Mouse (Mus musculus) left cerebral cortex, adult 11 months (tissue): ENCODE data around the gene Kdm5b.
"Not testable (repeated sequence)": the region's sequence is repeated elsewhere in the genome, so short reads cannot be mapped to it uniquely, and the experiment has no call there.

ENCODE experiments used
- DNase-seq: peaks from one replicate; pipeline ENCODE4 v3.0.0; 2022; ENCODE audit warnings: low spot score

Gene Kdm5b

DNA sequence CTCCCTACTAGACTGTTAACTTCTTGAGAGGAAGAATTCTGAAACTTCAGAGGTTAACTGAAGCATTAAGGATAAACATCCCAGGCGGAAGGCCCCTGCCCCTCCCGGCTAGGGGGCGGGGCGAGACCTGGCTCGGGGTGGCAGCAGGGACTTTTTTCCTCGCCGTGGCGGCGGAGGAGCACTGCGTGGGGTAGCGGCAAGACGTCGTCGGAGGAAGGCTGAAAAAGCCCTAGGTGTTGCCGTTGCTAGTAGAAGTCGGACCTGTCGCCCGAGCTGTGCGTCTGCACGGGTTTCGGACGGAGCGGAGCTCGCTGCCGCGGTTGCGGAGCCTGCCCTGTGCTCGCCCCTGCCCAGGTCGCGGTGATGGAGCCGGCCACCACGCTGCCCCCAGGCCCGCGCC is at the start of gene Kdm5b:
Gene Kdm5b, plus strand, starts transcription at position 196 of the 400 bp plus-strand sequence.
- peak; percentile 67 for DNase-seq

DNA sequence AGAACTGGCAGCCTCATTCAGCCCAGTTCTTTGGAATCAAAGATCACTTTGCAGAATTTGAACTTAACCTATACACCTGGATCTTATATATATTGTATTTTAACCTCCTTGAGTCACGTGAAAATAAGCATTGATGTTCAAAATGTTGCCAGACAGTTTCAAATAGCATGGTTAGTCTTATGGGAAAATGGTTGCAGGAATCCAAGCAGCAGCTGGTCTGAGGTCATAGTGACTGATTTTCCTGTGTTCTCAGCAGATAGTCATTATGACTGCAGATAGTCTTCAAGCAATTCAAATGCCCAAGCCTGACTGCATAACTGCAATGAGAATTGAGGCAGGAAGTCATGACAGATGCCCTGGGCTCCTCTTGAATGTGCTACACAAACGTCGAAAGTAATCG is 47.8 kb upstream of the Kdm5b start:
- DNase-seq: no peak

DNA sequence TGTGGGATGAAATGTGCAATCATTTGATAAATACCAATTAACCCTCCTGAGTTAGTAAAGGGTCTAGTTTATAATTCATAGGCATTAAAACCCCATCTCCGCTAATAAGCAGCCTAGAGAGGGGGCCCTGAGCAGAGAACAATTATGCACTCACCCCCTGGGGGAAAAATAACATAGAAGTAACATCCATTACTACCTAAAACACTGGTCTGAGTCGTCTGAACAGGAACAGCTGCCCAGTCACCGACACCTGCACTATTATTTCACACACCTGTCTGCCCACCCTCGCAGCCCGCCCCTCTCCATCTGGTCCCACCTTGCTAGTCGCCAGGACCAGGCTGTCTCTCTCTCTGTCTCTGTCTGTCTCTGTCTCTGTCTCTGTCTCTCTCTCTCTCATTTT is 47.4 kb upstream of the Kdm5b start:
- no peak for DNase-seq

DNA sequence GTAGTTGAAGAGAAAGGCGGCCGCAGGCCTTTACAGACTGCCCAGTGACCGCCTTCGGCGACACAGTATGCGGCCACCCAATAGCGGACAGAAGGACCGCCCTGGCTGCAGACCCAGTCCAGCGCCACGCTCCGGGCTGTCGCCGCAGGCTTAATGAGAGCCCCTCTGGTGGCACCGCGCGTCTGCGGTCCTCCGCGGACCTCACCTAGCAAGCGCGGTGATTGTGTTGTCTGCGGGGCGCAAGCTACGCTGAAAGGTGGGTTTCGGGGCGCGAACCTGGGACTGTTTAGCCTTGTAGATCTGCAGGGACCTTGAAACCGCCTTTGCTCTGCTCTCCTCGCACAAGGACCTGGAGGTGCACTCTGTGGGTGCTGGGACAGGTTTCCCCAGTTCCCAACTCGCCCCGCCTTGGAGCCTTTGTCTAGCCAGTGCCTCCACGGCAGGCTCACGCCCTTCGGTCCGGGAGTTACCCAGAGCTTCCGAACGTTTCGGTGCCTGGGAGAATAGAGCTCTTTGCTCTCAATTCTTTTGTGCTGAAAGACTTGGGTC is 46.6 kb upstream of the Kdm5b start:
- no peak for DNase-seq

DNA sequence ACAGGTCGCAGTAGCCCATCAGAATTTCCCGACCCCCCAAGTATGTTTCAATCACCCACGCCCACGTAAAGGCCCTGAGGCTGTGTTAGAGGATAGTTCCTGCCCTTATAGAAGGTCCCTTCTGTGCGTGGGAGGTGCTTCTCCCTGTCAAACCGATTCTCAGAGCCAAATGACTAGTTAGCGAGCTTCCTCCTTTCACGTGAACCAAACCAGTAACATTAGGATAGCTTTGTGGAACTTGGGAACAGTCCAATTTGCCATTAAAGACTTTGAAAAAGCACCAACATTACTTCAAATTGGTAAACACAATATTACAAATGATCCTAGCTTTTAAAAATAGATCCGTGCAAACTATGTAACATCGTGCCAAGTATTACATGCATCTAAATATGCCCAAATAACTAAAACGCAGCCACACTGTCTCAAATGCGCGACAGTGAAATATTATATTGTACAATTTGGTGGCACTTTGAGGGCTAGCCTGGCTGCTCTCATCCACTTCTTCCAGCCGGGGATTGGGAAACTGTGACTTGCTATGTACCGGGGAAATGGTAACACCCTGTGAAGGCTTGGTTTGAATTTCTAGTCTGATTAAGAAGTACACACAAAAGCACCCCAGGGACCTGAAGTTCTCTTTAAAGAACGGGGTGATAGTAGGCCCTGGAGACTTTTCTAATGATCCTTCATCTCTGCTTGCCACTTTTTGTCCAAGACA is 45.9 kb upstream of the Kdm5b start:
- DNase-seq: no peak

DNA sequence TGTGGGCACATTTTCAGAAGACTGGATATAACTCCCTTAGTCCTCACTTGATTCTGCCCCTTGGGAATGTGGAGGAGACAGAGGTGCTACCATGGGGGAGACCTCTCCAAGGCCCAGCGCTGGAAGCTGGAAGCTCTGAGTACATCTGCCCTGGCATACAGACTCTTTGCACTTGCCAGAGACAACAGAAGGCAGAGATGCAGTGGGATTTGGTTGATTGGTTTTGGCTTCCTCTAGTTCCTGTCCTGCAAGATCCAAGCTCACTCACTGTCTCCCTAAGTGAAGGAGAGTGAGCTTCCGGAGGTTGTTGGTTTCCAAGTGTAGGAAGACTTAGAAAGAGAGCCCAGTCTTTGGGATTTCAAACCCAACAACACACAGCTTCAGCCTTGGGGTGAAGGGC is 44.1 kb upstream of the Kdm5b start:
- no peak for DNase-seq

DNA sequence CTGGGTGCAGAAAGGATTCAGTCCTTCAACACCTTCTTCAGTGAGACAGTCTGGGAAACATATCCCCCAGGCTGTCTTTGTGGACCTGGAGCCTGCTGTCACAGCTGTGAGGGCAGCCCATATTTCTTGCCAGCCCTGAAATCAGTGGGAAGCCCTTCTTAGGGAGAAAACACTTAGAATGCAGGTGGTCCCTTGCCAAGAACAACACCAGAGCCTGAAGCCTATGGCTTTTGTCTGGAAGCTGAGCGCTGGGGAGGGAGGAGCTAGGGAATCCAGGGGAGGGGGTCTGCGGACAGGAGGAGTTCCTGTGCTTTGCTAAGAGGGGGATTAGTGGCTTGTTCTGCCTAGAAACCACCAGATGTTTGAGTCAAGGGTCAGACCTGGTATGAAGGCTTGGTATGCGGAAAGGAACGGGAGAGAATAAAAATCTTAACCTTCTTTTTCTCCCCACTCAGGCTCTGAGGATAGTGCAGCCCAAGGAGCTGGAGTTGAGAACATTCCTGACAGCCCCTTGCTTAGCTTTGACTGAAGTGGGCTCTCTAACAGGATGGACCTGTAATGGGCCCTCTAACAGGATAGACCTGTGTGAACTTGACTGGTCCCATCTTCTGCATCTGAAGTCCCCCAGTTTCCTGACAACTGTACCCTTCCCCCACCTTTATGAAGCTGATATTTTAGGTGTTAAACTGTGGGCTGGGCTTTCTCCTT is 43.3 kb upstream of the Kdm5b start:
- DNase-seq: no peak

DNA sequence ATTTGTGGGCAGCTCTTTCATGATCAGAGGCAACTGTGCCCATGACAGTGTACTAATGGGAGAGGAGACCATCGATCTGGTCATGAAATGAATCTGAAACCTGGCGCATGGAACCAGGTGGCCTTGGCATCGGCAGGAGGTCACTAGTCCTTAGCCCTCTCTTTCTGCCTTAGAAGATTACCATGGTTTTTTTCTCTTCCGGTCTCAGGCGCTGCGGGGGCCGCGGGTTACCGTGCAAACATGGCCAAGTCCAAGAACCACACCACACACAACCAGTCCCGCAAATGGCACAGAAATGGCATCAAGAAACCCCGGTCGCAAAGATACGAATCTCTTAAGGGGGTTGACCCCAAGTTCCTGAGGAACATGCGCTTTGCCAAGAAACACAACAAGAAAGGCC is 42.1 kb upstream of the Kdm5b start:
- DNase-seq: not testable (repeated sequence)

DNA sequence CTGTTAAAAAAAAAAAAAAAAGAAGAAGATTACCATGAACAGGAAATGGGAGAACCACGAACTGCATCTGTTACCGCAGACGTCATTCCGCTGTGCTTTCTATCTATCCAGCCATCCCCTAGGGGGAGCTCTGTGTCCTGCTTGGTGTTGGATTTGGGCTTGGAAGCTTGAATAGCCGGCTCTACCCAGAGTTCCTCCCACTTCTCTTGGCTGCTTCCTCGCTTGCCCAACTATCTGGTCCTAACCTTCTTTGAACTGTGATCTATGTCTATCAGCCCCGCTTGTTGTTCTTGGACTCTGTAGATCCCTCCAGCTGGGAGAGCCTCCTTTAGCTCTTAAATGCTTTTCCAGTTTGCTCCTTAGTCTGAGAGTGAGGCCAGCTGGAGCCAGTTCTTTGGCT is 41.3 kb upstream of the Kdm5b start:
- DNase-seq: peak; percentile 80

DNA sequence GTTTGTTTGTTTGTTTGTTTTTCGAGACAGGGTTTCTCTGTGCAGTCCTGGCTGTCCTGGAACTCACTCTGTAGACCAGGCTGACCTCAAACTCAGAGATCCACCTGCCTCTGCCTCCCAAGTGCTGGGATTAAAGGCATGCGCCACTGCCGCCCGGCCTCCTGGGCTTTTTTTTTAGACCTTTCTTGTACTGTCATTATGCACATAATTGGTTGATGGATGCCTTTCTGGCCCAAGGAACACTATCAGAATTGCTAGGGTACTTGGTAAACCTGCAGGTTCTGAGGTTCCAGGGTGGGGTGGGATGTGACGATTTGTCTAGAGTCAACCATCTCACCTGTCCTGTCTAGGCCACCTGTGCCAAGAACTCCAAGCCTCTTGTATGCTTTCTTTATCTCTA is 40.8 kb upstream of the Kdm5b start:
- not testable (repeated sequence) for DNase-seq

DNA sequence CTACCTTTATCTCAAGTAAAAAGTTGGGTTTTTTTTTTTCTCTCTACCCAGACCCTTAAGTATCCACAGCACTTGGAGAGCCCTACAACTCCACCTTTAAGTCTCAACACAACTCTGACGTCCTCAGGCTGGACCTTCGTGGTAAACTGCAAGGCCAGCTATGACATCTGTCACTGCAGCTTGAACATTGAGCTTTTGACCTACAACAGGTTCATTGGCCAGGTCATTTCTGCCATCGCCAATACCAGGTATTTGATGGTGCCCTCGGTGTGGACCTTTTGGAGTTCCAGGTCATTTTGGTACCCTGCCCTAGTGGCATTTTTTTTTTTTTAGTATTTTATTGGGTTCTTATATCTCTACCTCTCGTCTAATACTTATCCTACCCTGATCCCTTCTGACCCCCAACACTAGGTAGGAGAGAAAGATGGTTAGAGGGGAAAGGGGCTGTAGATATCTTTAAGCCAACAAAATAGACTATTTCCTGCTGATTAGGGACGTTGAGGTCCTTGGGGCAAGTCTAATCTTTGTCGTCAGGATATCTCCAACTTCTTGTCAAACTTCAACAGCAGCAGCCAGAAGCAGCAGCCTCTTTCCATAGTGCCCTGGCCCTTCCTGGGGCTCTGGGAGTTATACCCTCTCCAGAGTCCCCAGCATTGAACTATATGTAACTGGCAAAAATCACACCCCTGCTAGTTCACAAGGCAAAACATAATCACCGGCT is 39.8 kb upstream of the Kdm5b start:
- DNase-seq: no peak

DNA sequence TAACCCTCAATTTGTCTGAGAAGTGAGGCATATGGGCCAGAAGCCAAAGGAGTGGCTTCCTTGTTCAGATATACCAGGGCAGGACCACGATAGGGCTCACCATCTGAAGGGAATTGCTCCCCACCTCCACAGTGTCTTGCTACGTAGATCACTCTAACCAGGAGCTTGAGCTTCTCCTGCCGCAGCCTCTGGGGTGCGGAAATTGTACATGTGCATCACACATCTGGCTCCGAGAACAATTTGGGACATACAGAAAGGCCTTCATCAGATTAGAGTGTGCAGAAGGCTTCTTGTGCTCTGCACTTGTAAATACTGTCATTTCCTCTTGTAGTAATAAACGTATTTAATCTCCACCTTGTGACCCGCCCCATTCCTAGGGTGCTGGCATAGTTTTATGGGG is 38.8 kb upstream of the Kdm5b start:
- DNase-seq: no peak

DNA sequence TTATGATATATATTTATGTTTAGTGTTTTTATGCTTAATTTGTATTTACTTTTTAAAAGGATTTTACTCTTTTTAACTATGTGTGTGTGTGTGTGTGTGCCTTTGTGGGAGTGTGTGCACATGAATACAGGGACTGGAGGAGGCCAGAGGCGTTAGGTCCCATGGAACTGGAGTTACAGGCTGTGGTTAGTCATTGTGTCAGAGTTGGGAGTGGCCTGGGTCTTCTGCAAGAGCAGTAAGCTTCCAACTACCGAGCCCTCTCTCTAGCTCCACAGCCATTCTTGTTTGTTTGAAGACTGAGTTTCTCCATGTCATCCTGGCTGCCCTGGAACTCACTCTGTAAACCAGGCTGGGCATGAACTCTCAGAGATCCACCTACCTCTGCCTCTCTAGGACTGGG is 37.6 kb upstream of the Kdm5b start:
- no peak for DNase-seq

DNA sequence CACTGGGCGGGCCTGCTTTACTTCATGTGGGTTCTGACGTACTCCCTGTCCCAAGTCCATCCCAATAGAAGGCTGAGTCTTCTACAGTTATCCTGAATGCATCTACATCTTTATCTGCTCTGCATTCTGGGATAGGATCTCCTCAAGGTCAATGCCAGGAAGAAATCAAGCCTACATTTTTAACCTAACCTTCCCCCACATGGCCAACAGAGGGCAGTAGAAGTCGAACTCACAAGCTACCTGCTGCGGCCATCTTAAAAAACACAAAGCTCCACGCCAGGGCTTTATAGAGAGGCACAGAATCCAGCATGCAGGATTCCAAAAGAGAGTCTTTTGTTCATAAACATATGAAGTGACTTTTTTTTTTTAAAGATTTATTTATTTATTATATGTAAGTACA is 35.5 kb upstream of the Kdm5b start:
- DNase-seq: no peak

DNA sequence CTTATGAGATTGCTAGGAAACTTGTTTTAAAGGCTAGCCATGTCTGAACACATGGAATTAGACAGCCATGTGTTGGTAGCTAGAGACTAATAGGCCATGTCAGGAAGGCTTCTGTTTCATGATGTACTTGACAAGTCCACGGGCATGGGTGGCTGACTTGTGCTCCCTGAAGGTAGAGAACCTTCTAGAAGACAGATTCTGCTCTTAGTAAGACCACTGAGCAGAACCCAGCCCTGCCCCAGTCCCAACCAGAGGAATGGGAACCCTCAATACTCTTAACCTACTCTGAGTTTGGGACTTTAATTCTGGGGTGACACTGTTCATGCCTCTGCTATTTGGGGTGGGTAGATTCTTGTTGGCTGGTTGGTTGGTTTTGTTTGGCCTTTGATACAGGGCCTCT is 35.0 kb upstream of the Kdm5b start:
- no peak for DNase-seq

DNA sequence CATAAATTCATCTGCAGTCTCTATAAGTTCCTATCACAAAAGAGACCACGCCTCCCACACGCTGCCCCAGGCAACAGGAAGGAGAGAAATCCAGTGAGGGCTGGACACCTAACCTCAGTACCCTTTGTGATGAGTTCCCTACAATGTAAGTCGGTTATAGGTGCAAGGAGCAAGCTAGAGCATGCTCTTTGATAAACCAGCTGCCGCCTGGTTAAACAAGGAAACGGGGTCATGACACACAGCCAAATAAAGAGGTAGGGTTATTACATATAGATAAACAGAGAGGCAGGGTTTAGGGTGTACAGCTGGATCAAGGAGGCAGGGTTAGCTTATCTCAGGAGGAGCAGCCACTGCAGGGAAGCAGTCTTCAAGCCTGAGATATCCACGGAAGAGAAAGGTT is 33.2 kb upstream of the Kdm5b start:
- DNase-seq: no peak

DNA sequence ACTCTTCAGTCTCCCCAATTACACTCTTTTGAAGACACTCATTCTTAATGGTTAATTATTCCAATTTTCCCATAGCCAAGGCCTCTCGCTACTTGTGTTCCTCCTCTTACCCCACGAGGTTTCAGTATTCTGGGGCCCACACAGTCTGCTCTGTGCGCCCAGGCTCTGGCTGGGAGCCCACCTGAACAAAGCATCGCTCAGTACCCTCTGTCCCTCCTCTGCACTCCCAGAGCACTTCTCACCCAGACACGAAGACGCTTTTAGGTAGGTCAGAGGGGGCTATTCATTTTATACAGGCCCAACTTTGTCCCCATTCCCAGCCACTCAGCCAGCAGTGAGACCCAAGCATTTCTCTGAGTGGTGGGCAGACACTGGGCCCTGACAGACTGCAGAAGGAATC is 29.4 kb upstream of the Kdm5b start:
- DNase-seq: peak; percentile 34

DNA sequence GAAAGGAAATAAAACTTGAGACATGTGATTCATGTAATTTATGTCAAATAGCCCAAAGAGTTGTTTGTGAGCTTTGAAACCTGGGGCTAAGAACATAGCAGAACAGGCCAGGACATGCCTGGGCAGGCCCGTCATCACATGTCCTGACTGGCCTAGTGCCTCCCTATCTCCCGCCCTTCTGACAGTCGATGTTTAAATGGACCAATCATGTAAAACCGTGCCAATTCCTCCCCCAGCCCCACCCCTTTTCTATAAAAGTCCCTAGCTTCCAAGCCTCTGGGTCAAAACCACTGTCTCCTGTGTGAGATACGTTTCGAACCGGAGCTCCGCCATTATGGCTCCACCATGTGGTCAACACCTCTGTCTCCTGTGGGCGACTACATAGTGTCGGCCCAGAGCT is 26.3 kb upstream of the Kdm5b start:
- DNase-seq: not testable (repeated sequence)

DNA sequence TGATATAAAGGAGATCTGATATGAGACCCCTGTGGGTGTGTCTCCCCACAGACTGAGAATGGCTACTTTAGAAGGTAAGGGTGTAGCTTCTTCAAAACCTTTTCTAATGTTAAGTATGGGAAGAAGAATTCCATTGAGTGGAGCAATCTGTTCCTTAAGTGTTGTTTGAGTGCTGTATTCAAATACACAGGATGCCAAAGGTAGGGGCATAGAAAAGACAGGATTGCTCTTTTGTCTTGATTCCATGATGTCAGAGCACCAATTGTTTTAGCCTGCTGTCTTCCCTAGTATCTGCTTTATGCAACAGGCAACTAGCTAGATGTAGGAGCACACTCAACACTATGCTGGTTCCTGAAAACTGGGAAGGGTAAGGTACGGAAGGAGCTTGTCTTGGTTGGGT is 24.9 kb upstream of the Kdm5b start:
- DNase-seq: no peak

DNA sequence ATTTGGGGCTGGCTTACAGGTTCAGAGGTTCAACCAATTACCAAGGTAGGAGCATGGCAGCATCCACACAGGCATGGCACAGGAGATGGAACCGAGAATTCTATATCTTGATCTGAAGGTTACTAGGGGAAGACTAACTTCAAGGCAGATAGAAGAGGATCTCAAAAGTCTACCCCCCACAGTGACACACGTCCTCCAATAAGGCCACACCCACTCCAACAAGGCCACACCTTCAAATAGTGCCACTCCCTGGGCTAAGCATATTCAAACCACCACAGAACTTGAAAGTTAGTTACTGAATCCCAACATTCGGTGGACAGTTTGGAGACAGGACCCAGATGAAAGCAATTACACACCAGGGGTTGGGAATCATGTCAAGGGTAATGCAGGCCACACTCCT is 24.5 kb upstream of the Kdm5b start:
- no peak for DNase-seq

DNA sequence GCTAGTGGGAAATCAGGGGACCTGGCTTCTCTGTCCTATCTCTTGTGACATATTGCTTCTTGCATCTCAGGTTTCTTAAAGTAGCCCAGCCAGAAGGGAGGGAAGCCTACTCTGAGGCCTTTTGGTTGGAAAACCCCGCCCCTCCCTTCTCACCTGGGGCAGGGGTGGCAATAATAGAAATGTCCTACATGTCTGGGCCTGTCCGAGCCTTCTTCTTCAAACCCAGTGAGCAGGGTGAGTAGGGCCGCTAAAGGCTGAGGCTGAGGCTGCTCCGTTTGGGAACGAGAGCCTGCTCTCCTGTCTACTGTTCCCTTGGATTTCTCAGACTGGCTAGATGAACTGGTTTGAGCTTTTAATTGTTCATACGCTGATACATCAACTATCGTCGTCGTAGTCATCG is 19.4 kb upstream of the Kdm5b start:
- no peak for DNase-seq

DNA sequence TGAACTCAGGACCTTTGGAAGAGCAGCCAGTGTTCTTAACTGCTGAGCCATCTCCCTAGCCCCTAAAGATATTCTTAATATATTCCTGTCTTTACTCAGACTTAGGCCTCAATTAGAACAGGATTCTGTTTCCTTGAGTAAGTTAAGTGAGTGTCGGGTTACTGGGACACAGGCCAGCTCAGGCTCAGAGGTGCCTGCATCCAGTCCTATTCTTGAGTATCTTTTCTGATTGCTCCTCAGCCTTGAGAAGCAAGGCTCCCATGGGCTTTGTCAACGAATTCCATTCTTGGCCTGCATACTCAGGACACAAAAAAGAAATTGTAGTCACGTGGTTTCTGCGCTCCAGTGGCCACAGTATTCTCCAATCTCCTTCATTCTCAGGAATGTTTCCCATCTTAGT is 11.7 kb upstream of the Kdm5b start:
- no peak for DNase-seq

DNA sequence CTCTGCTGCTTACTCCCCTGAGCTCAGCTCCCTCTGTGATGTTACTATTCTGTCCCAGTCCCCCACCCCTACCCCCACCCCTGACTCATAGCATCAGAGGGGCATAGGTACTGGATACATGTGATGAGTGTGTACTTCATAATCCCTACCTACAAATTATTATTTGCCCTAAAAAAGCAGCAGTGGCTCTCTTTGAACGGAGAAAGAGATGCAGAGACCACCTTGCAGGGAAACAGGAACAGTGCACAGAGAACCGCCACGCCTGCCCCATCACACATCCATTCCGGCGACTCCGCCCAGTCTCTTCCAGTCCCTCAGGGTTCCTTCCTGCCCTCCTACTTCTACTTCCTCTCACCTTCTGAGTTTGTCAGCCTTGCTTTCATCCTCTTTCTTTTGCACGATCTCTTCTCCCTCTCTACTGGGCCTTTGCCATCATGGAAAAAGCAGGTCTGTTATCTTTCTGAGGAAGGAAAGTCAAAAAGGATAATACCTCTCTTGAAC is 10.3 kb upstream of the Kdm5b start, which contains the start of gene Mgat4e:
Gene Mgat4e, minus strand, starts transcription at position 51 of the 501 bp plus-strand sequence.
- DNase-seq: no peak
